Mouse (Mus musculus) forebrain, embryonic 16.5 days (tissue): ENCODE results near the gene Insm1. TPM values are rescaled to one million over a fixed set of nuclear protein-coding genes. Genes with fewer than 3 reads are reported as not detected.

Experiments
- ATAC-seq: fragments of 200-750 bp; cut with Nextera tagmentation; 2 replicates; pipeline ENCODE4 v1.8.0; 2017; ENCODE audit warnings: mild to moderate bottlenecking, moderate library complexity
- H3K27ac ChIP-seq: fragments of 300-500 bp; sonication (generic); 2 replicates; pipeline ENCODE4 v1.5.1; 2014; ENCODE audit warnings: low read length, control low read depth
- H3K27me3 ChIP-seq: fragments of 300-500 bp; sonication (generic); replicated peaks from 2 replicates; pipeline ENCODE4 v1.6.1; 2014; ENCODE audit warnings: low read length; ENCODE audit not compliant: control insufficient read depth, insufficient read depth
- H3K36me3 ChIP-seq: fragments of 300-500 bp; sonication (generic); 2 replicates; pipeline ENCODE4 v1.6.1; 2014; ENCODE audit not compliant: control insufficient read depth, insufficient read depth
- H3K4me1 ChIP-seq: fragments of 300-500 bp; sonication (generic); replicated peaks from 2 replicates; pipeline ENCODE4 v1.6.1; 2014; ENCODE audit warnings: low read length; ENCODE audit not compliant: control insufficient read depth, insufficient read depth
- H3K4me2 ChIP-seq: fragments of 300-500 bp; sonication (generic); 2 replicates; pipeline ENCODE4 v1.6.1; 2014; ENCODE audit warnings: mild to moderate bottlenecking, low read length, control low read depth
- H3K4me3 ChIP-seq: fragments of 300-500 bp; sonication (generic); replicated peaks from 2 replicates; pipeline ENCODE4 v1.5.1; 2014; ENCODE audit warnings: mild to moderate bottlenecking, low read length, control low read depth
- H3K9ac ChIP-seq: fragments of 300-500 bp; sonication (generic); replicated peaks from 2 replicates; pipeline ENCODE4 v1.6.1; 2014; ENCODE audit warnings: low read depth, low read length, control low read depth
- H3K9me3 ChIP-seq: fragments of 300-500 bp; sonication (generic); 2 replicates; pipeline ENCODE4 v1.6.1; 2016; ENCODE audit warnings: low read length; ENCODE audit not compliant: control insufficient read depth
- WGBS: fragments of 180-500 bp; shearing (Covaris S2); extraction: QIAGEN DNeasy Blood & Tissue Kit; methylation state at CpG from one replicate; pipeline ENCODE4 v1.1.7; 2014; 5-methylcytosine and 5-hydroxymethylcytosine counted together
- polyA plus RNA-seq: library from polyadenylated mRNA; unstranded; fragments of >200 nt; fragmentation: Nextera tagmentation; extraction: Ambion mirVana; gene quantifications from 2 replicates; pipeline ENCODE4 v1.2.1, GENCODE M21; 2015

Gene Insm1
- polyA plus RNA-seq, 1 experiment from 2014 or later, result 9.1 TPM

- Histone ChIP-seq H3K36me3 (no peaks in the 10 kb centered on the region), H3K9me3 (no peaks in the 10 kb centered on the region), H3K27ac (no peak overlapping the region), H3K4me2 (no peak overlapping the region), H3K9ac (no peak overlapping the region), H3K27me3 (no peaks in the 10 kb centered on the region), H3K4me3 (no peak overlapping the region), H3K4me1 (no peaks in the 10 kb centered on the region)
- WGBS, result 78% methylated on average over 7 of the region's 7 CpGs
- no peak for ATAC-seq
These were observed 23.7 kb downstream of the Insm1 start for GRCm38 (mm10) chr2:146245401-146245800.

- Histone ChIP-seq H3K9me3 (no peaks in the 10 kb centered on the region), H3K27ac (no peak overlapping the region), H3K9ac (no peak overlapping the region), H3K4me1 (no peaks in the 10 kb centered on the region), H3K27me3 (no peaks in the 10 kb centered on the region), H3K4me2 (no peak overlapping the region), H3K4me3 (no peak overlapping the region), H3K36me3 (no peaks in the 10 kb centered on the region)
- no peak for ATAC-seq
- WGBS, result 83% methylated on average over 4 of the region's 4 CpGs
These were observed 24.8 kb downstream of the Insm1 start for GRCm38 (mm10) chr2:146246409-146247075.

- no peak overlapping the region for H3K9ac ChIP-seq
- H3K4me2 ChIP-seq, result no peak overlapping the region
- H3K4me1 ChIP-seq, result no peaks in the 10 kb centered on the region
- WGBS, result 55% methylated on average over 6 of the region's 6 CpGs
- no peak for ATAC-seq
- no peak overlapping the region for H3K27ac ChIP-seq
- no peaks in the 10 kb centered on the region for H3K9me3 ChIP-seq
- H3K4me3 ChIP-seq, result no peak overlapping the region
- no peaks in the 10 kb centered on the region for H3K27me3 ChIP-seq
- no peaks in the 10 kb centered on the region for H3K36me3 ChIP-seq
These were observed 25.9 kb downstream of the Insm1 start for GRCm38 (mm10) chr2:146247576-146247975.

GRCm38 (mm10) chr2:146249033-146249432, 27.3 kb downstream of the Insm1 start:
- Histone ChIP-seq H3K4me2 (no peak overlapping the region), H3K36me3 (no peaks in the 10 kb centered on the region), H3K27me3 (no peaks in the 10 kb centered on the region), H3K9me3 (no peaks in the 10 kb centered on the region), H3K4me3 (no peak overlapping the region), H3K4me1 (no peaks in the 10 kb centered on the region), H3K9ac (no peak overlapping the region), H3K27ac (no peak overlapping the region)
- ATAC-seq, result peak; percentile 69
- WGBS, result 62% methylated on average over 7 of the region's 7 CpGs

GRCm38 (mm10) chr2:146250236-146250904, 28.6 kb downstream of the Insm1 start:
- no peaks in the 10 kb centered on the region for H3K36me3 ChIP-seq
- no peak overlapping the region for H3K4me2 ChIP-seq
- WGBS, result 56% methylated on average over 6 of the region's 6 CpGs
- no peaks in the 10 kb centered on the region for H3K4me1 ChIP-seq
- H3K9ac ChIP-seq, result no peak overlapping the region
- ATAC-seq, result peak; percentile 85
- H3K27ac ChIP-seq, result 0 out of 2 replicates have a peak overlapping the region, but pooled peaks have one; percentile 29
- no peaks in the 10 kb centered on the region for H3K9me3 ChIP-seq
- no peaks in the 10 kb centered on the region for H3K27me3 ChIP-seq
- H3K4me3 ChIP-seq, result no peak overlapping the region

GRCm38 (mm10) chr2:146254387-146254786, 32.7 kb downstream of the Insm1 start:
- H3K9me3 ChIP-seq, result no peaks in the 10 kb centered on the region
- H3K27me3 ChIP-seq, result no peaks in the 10 kb centered on the region
- H3K4me2 ChIP-seq, result no peak overlapping the region
- no peak overlapping the region for H3K27ac ChIP-seq
- H3K36me3 ChIP-seq, result no peaks in the 10 kb centered on the region
- H3K4me1 ChIP-seq, result peaks cover 25% of the 10 kb centered on the region
- no peak for ATAC-seq
- WGBS, result 82% methylated on average over 1 of the region's 1 CpGs
- no peak overlapping the region for H3K9ac ChIP-seq
- no peak overlapping the region for H3K4me3 ChIP-seq

GRCm38 (mm10) chr2:146255636-146256035, 33.9 kb downstream of the Insm1 start:
- Histone ChIP-seq H3K9ac (no peak overlapping the region), H3K27ac (no peak overlapping the region; the same call in 1 of the 2 replicates)
- no peak for ATAC-seq

GRCm38 (mm10) chr2:146256321-146256875, 34.7 kb downstream of the Insm1 start:
- Histone ChIP-seq H3K4me1 (peaks cover 43% of the 10 kb centered on the region), H3K9ac (no peak overlapping the region), H3K27ac (peak overlapping the region; percentile 75), H3K4me2 (no peak overlapping the region), H3K27me3 (no peaks in the 10 kb centered on the region), H3K4me3 (no peak overlapping the region), H3K9me3 (no peaks in the 10 kb centered on the region), H3K36me3 (no peaks in the 10 kb centered on the region)
- peak; percentile 53; the same call in 1 of the 2 replicates for ATAC-seq
- 29% methylated on average over 3 of the region's 3 CpGs for WGBS

More at GRCm38 (mm10) chr2:146255636-146256035, 33.9 kb downstream of the Insm1 start:
- H3K4me1 ChIP-seq, result peaks cover 36% of the 10 kb centered on the region
- no peak overlapping the region for H3K4me2 ChIP-seq
- no peak overlapping the region for H3K4me3 ChIP-seq
- no peaks in the 10 kb centered on the region for H3K27me3 ChIP-seq
- H3K9me3 ChIP-seq, result no peaks in the 10 kb centered on the region
- no peaks in the 10 kb centered on the region for H3K36me3 ChIP-seq

- Histone ChIP-seq H3K27ac (peak overlapping the region; percentile 75), H3K4me3 (no peak overlapping the region), H3K27me3 (no peaks in the 10 kb centered on the region), H3K9ac (no peak overlapping the region), H3K4me1 (peaks cover 49% of the 10 kb centered on the region), H3K36me3 (no peaks in the 10 kb centered on the region), H3K9me3 (no peaks in the 10 kb centered on the region), H3K4me2 (no peak overlapping the region)
- peak; percentile 51 for ATAC-seq
- 7% methylated on average over 3 of the region's 3 CpGs for WGBS
These were observed 35.3 kb downstream of the Insm1 start for GRCm38 (mm10) chr2:146257037-146257436.
